Mouse (Mus musculus): ENCODE results near the gene Aldh4a1. TPM values are rescaled to one million over a fixed set of nuclear protein-coding genes. Genes with fewer than 3 reads are reported as not detected.

Aldh4a1 gene
- polyA plus RNA-seq, 1 experiment: 517 TPM

DNA sequence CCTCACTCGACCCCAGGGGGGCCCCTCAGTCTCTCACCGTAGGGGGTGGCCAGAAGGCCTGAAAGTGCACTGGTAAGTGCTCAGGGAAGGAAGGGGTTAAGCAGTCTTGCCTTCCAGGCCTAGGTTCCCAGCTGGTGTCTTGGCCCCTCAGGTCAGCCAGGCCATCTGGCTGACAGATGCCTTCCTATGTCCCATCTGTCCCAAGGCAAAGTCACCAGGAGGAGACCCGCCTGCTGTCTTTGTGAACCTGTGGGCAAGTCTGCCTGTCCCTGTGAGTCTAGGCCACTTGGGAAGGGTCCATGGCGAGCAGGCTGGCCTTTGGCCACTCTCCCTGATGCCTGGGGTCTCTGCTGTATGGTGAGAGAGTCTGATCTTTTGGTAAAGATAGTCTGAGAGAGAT is 32.2 kb upstream of the Aldh4a1 start:
- whole genome bisulfite sequencing: 57% methylated on average over 4 of the region's 4 CpGs
- no peaks in the 10 kb centered on the region for H3K36me3 ChIP-seq (ENCODE audit: control insufficient read depth, insufficient read depth, low read length)
- no peak for DNase-seq
- H3K4me3 ChIP-seq (ENCODE audit: insufficient read depth, low read depth, low read length): no peak overlapping the region
- no peak overlapping the region for H3K27ac ChIP-seq (ENCODE audit: insufficient read depth, low read depth, low read length)
- TF ChIP-seq CTCF (conservative IDR thresholded peaks at IDR 0.05; ENCODE audit: insufficient read depth, insufficient read length, low read depth, low read length): no peak
- TF ChIP-seq POLR2A (IDR thresholded peaks at IDR 0.05; ENCODE audit: low read depth, low read length): no peak
- H3K27me3 ChIP-seq (replicated peaks; ENCODE audit: control insufficient read depth, insufficient read depth, low read length): no peaks in the 10 kb centered on the region
- no peaks in the 10 kb centered on the region; the same call in 1 of the 2 replicates for H3K4me1 ChIP-seq (ENCODE audit: control insufficient read depth, insufficient read depth, low read length)

DNA sequence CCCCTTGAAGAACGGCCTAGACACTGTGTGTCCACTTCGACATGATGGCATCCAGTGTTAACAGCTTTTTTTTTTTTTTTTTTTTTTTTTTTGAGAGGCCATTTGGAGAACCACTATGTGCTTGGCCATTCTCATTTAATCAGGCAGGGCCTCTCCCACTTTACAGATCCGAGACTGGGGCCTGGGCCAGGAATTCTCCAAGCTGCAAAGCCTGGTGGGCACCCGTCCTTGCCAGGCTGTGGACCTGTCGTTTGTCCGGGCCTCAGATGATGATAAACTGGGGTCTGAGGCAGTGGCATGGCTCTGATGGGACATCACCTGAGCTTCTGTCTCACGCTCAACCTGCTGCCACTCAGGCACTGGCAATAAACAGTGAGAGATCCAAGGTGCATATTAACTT is 29.8 kb upstream of the Aldh4a1 start:
- Histone ChIP-seq H3K27ac (ENCODE audit: insufficient read depth, low read depth, low read length) (no peak overlapping the region), H3K4me1 (ENCODE audit: control insufficient read depth, insufficient read depth, low read length) (peaks cover 10% of the 10 kb centered on the region), H3K4me3 (ENCODE audit: insufficient read depth, low read depth, low read length) (no peak overlapping the region), H3K27me3 (replicated peaks; ENCODE audit: control insufficient read depth, insufficient read depth, low read length) (no peaks in the 10 kb centered on the region), H3K36me3 (ENCODE audit: control insufficient read depth, insufficient read depth, low read length) (no peaks in the 10 kb centered on the region)
- DNase-seq: no peak
- WGBS: 68% methylated on average over 7 of the region's 7 CpGs
- TF ChIP-seq POLR2A (IDR thresholded peaks at IDR 0.05; ENCODE audit: low read depth, low read length) (no peak), CTCF (conservative IDR thresholded peaks at IDR 0.05; ENCODE audit: insufficient read depth, insufficient read length, low read depth, low read length) (no peak)

DNA sequence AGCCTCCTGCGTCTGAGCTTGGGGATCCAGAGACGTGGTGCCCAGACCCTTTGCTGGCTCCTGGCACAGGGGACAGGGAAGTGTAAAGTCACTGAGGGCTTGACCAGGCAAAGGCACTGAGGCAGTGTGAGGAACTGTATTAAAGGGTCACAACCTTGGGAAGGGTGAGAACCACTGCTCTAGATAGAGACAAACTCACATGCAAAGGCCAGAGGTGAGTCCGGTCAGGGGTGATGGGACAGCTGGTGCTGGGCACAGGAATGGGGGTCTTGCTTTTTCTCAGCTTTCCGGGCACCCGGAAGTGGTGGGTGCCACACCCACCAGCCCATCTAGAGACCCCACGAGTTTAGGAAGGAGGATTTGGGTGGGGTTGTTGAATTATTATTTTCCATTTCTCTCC is 29.3 kb upstream of the Aldh4a1 start:
- H3K36me3 ChIP-seq (ENCODE audit: control insufficient read depth, insufficient read depth, low read length): no peaks in the 10 kb centered on the region
- no peak overlapping the region for H3K27ac ChIP-seq (ENCODE audit: insufficient read depth, low read depth, low read length)
- no peak for DNase-seq
- no peaks in the 10 kb centered on the region for H3K27me3 ChIP-seq (replicated peaks; ENCODE audit: control insufficient read depth, insufficient read depth, low read length)
- H3K4me3 ChIP-seq (ENCODE audit: insufficient read depth, low read depth, low read length): no peak overlapping the region
- peaks cover 10% of the 10 kb centered on the region for H3K4me1 ChIP-seq (ENCODE audit: control insufficient read depth, insufficient read depth, low read length)
- TF ChIP-seq POLR2A (IDR thresholded peaks at IDR 0.05; ENCODE audit: low read depth, low read length) (no peak), CTCF (conservative IDR thresholded peaks at IDR 0.05; ENCODE audit: insufficient read depth, insufficient read length, low read depth, low read length) (no peak)
- 58% methylated on average over 6 of the region's 6 CpGs for WGBS

DNA sequence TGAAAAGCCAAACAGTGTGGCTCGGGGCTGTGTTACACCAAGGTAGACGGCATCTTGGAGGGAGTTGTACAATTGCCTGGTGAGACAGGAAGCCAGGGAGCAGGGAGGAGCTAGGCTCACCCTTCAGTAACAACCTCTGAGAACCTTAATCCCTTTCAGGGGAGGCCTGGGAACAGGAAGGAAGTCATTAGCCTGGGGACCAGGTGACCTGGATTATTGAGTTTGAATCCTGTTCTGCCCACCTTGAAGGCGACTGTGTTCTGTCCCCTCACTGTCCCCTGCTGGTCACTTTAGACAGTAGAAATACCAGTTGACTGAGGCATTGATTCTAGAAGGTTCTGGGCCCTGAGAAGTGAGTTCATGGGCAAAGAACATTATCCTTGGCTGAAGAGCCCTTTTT is 28.6 kb upstream of the Aldh4a1 start:
- 46% methylated on average over 3 of the region's 3 CpGs for WGBS
- no peak overlapping the region for H3K4me3 ChIP-seq (ENCODE audit: insufficient read depth, low read depth, low read length)
- TF ChIP-seq POLR2A (IDR thresholded peaks at IDR 0.05; ENCODE audit: low read depth, low read length) (no peak), CTCF (conservative IDR thresholded peaks at IDR 0.05; ENCODE audit: insufficient read depth, insufficient read length, low read depth, low read length) (peak; percentile 44)
- H3K36me3 ChIP-seq (ENCODE audit: control insufficient read depth, insufficient read depth, low read length): no peaks in the 10 kb centered on the region
- DNase-seq: peak; percentile 50
- H3K4me1 ChIP-seq (ENCODE audit: control insufficient read depth, insufficient read depth, low read length): peaks cover 10% of the 10 kb centered on the region
- no peak overlapping the region for H3K27ac ChIP-seq (ENCODE audit: insufficient read depth, low read depth, low read length)
- no peaks in the 10 kb centered on the region for H3K27me3 ChIP-seq (replicated peaks; ENCODE audit: control insufficient read depth, insufficient read depth, low read length)

DNA sequence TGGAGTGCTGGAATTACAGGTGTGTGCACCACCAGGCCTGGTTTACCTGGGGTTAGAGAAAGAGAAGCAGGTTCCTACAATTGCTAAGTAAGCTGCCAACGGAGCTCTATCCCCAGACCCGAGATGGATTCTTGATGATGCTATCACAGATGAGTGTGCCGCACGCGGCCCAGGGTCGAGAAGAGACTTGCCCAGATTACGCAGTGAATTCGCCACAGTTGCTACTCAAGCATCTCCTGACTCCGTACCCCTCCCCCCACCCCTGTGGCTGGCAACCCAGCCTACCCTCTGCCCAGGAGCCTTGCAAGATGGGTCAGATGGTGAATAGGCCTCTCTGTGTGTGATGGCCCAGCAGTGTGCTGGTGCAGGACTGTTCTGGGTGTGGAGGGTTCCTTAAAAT is 26.0 kb upstream of the Aldh4a1 start:
- H3K4me3 ChIP-seq (ENCODE audit: insufficient read depth, low read depth, low read length): no peak overlapping the region
- WGBS: 72% methylated on average over 9 of the region's 9 CpGs
- no peak overlapping the region; the same call in 1 of the 2 replicates for H3K27ac ChIP-seq (ENCODE audit: insufficient read depth, low read depth, low read length)
- TF ChIP-seq POLR2A (IDR thresholded peaks at IDR 0.05; ENCODE audit: low read depth, low read length) (no peak), CTCF (conservative IDR thresholded peaks at IDR 0.05; ENCODE audit: insufficient read depth, insufficient read length, low read depth, low read length) (no peak)
- no peaks in the 10 kb centered on the region for H3K27me3 ChIP-seq (replicated peaks; ENCODE audit: control insufficient read depth, insufficient read depth, low read length)
- DNase-seq: no peak
- H3K36me3 ChIP-seq (ENCODE audit: control insufficient read depth, insufficient read depth, low read length): no peaks in the 10 kb centered on the region
- H3K4me1 ChIP-seq (ENCODE audit: control insufficient read depth, insufficient read depth, low read length): peaks cover 17% of the 10 kb centered on the region

DNA sequence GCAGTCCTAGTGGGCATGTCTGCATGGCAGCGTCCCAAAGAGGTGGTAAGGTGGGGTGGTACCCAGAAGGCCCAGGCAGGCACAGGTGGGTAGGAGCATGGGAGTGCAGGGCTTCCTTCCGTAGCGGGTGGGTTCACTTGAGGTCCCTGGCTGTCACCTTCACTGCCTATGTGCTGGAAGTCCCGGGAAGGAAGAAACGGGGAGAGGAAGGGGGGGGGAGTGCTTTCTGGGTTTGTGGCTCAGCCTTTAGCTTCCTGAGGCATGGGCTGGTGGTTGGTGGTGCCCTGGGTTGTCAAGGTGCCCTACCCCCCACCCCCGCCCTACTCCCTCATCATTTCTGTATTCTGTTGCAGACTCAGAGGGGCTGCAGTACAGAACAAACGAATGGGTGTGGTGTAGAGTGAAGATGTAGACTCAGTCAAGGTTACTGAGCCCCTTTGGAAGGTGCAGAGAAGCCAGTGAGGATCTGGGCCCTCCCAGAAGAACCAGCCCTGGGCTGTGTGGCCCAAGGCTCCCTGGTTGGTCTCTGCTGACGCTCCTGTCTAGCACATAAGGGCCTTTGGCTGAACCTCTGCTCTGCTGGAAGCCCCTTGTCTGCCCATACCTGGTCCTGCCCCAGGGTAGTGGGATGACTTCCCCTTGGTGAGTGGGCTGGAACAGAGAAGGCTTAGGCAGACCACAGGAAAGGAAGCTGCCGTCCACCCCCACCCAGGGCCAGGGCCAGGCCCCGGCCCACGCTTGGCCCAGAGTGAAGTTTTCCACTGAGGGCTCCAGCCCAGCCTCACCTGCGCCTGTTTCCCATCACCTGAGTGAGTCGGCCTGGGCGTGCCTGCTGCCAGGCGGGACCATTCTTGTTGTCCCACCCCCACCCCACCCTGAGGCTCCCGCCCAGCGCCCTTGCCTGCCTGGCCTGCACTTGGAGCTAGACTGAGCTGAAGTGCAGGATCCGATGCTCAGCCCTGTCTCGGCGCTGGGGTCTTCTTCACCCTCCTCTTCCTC is 25.1 kb upstream of the Aldh4a1 start:
- Histone ChIP-seq H3K4me3 (ENCODE audit: insufficient read depth, low read depth, low read length) (no peak overlapping the region), H3K36me3 (ENCODE audit: control insufficient read depth, insufficient read depth, low read length) (no peaks in the 10 kb centered on the region), H3K27ac (ENCODE audit: insufficient read depth, low read depth, low read length) (peak overlapping the region; percentile 67; the same call in 1 of the 2 replicates), H3K27me3 (replicated peaks; ENCODE audit: control insufficient read depth, insufficient read depth, low read length) (no peaks in the 10 kb centered on the region), H3K4me1 (ENCODE audit: control insufficient read depth, insufficient read depth, low read length) (peaks cover 19% of the 10 kb centered on the region)
- 57% methylated on average over 20 of the region's 20 CpGs for WGBS
- TF ChIP-seq POLR2A (IDR thresholded peaks at IDR 0.05; ENCODE audit: low read depth, low read length) (no peak), CTCF (conservative IDR thresholded peaks at IDR 0.05; ENCODE audit: insufficient read depth, insufficient read length, low read depth, low read length) (no peak)
- no peak for DNase-seq

DNA sequence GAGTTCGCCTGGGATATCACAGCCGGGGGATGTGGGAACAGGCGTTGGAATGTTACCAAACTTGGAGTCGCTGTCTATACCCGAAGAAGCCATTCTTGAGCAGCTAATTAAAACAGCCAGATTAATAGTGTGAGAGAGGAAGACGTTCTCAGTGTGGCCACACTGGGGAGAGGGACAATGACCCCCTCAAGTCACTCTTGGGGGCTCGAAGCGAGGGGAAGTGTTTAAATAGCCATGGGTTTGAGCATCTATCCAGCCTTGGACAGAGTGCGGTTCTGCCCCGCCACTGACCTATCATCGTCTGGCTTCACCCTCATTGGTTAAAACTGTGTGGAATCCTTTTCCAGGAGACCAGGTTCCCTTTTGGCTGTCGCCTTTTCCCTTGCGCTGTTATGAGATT is 24.3 kb upstream of the Aldh4a1 start:
- Histone ChIP-seq H3K4me1 (ENCODE audit: control insufficient read depth, insufficient read depth, low read length) (peaks cover 19% of the 10 kb centered on the region), H3K27ac (ENCODE audit: insufficient read depth, low read depth, low read length) (peak overlapping the region; percentile 67), H3K27me3 (replicated peaks; ENCODE audit: control insufficient read depth, insufficient read depth, low read length) (no peaks in the 10 kb centered on the region), H3K4me3 (ENCODE audit: insufficient read depth, low read depth, low read length) (no peak overlapping the region), H3K36me3 (ENCODE audit: control insufficient read depth, insufficient read depth, low read length) (no peaks in the 10 kb centered on the region)
- no peak for DNase-seq
- 41% methylated on average over 13 of the region's 13 CpGs for WGBS
- TF ChIP-seq CTCF (conservative IDR thresholded peaks at IDR 0.05; ENCODE audit: insufficient read depth, insufficient read length, low read depth, low read length): no peak
- TF ChIP-seq POLR2A (IDR thresholded peaks at IDR 0.05; ENCODE audit: low read depth, low read length): no peak

All from kidney, adult 2 months (tissue).